ENCODE assay signal across 8 mouse cellular contexts in genomic region chr11:53706934-53707717, GRCm38 (mm10). TPM values are rescaled to one million over a fixed set of nuclear protein-coding genes. Genes with fewer than 3 reads are reported as not detected.
A peak's percentile ranks its signal among the peaks of the same experiment; 100 is the strongest.
DNase-seq lines count a peak whose midpoint lies in the region; ATAC-seq and TF ChIP-seq lines count a peak whose summit lies in the region.

TSS of gene Rad50 (minus strand) at chr11:53707319.

- ATAC-seq in G1E (ENCODE audit: extremely low read depth, insufficient number of reproducible peaks, low FRiP score, poor library complexity, severe bottlenecking): peak; percentile 84
- ATAC-seq in forebrain, embryonic 16.5 days: peak; percentile 97
- peak; percentile 97 for ATAC-seq in lung, embryonic 14.5 days (ENCODE audit: insufficient read depth)

- no peaks in the 10 kb centered on the region for H3K27me3 ChIP-seq in G1E (ENCODE audit: insufficient read depth, low read length)
- H3K27me3 ChIP-seq in forebrain, embryonic 16.5 days (replicated peaks; ENCODE audit: control insufficient read depth, insufficient read depth, low read length): no peaks in the 10 kb centered on the region
- H3K27me3 ChIP-seq in lung, embryonic 14.5 days (ENCODE audit: insufficient read depth, low read length): no peaks in the 10 kb centered on the region
- H3K27me3 ChIP-seq in thymus, adult 2 months (ENCODE audit: control insufficient read depth, insufficient read depth, low read length): no peaks in the 10 kb centered on the region

- TF ChIP-seq POLR2A in olfactory bulb, adult 2 months (IDR thresholded peaks at IDR 0.05; ENCODE audit: insufficient read depth, low read depth, low read length): peak; percentile 71
- peak; percentile 80 for TF ChIP-seq POLR2A in thymus, adult 2 months (IDR thresholded peaks at IDR 0.05; ENCODE audit: control insufficient read depth, extremely low read depth, insufficient read depth, low read length, poor library complexity)

- TF ChIP-seq CTCF in G1E (IDR thresholded peaks at IDR 0.05; ENCODE audit: low read depth, low read length): no peak
- no peak for TF ChIP-seq CTCF in layer of hippocampus, adult 2 months (conservative IDR thresholded peaks at IDR 0.05)
- no peak; the same call in 1 of the 2 replicates for TF ChIP-seq CTCF in lung, embryonic 14.5 days (IDR thresholded peaks at IDR 0.05; ENCODE audit: low read depth)
- TF ChIP-seq CTCF in olfactory bulb, adult 2 months (IDR thresholded peaks at IDR 0.05; ENCODE audit: insufficient read depth, low read depth, low read length): no peak
- TF ChIP-seq CTCF in thymus, adult 2 months (IDR thresholded peaks at IDR 0.05; ENCODE audit: borderline replicate concordance, control insufficient read depth, extremely low read depth, insufficient read depth, low read length, poor library complexity): 0 out of 2 replicates have a peak, but pooled peaks have one; percentile 49

- no peaks in the 10 kb centered on the region for H3K9me3 ChIP-seq in G1E (replicated peaks)
- H3K9me3 ChIP-seq in forebrain, embryonic 16.5 days (ENCODE audit: control insufficient read depth, low read length): no peaks in the 10 kb centered on the region
- no peaks in the 10 kb centered on the region for H3K9me3 ChIP-seq in lung, embryonic 14.5 days (ENCODE audit: low read depth, low read length)

- intact Hi-C loops in heart, postnatal 36 days (cut with DNase I): no loop called here

- peak within 1 kb of the TSS; percentile 87 for H3K4me3 ChIP-seq in G1E (ENCODE audit: low read depth, low read length)
- peak within 1 kb of the TSS; percentile 93 for H3K4me3 ChIP-seq in forebrain, embryonic 16.5 days (replicated peaks; ENCODE audit: low read length)
- H3K4me3 ChIP-seq in layer of hippocampus, adult 2 months: peak within 1 kb of the TSS; percentile 70
- peak within 1 kb of the TSS; percentile 77 for H3K4me3 ChIP-seq in lung, embryonic 14.5 days (ENCODE audit: low read depth, low read length)
- peak within 1 kb of the TSS; percentile 83 for H3K4me3 ChIP-seq in olfactory bulb, adult 2 months (ENCODE audit: insufficient read depth, low read depth, low read length)
- H3K4me3 ChIP-seq in thymus, adult 2 months (ENCODE audit: control insufficient read depth, insufficient read depth, low read length): peak within 1 kb of the TSS; percentile 72

- peak within 1 kb of the TSS; percentile 44; the same call in 1 of the 2 replicates for H3K27ac ChIP-seq in forebrain, embryonic 16.5 days (ENCODE audit: low read length)
- H3K27ac ChIP-seq in layer of hippocampus, adult 2 months: peak within 1 kb of the TSS; percentile 83
- H3K27ac ChIP-seq in lung, embryonic 14.5 days (ENCODE audit: low read depth): peak within 1 kb of the TSS; percentile 94
- H3K27ac ChIP-seq in olfactory bulb, adult 2 months (ENCODE audit: insufficient read depth, low read depth, low read length): no peak within 1 kb of the TSS
- peak within 1 kb of the TSS; percentile 66 for H3K27ac ChIP-seq in thymus, adult 2 months (ENCODE audit: control insufficient read depth, insufficient read depth, low read length)

- H3K36me3 ChIP-seq in G1E (replicated peaks): peaks cover 26% of the 10 kb centered on the region
- H3K36me3 ChIP-seq in forebrain, embryonic 16.5 days (ENCODE audit: control insufficient read depth, insufficient read depth): no peaks in the 10 kb centered on the region
- peaks cover 9% of the 10 kb centered on the region; the same call in 1 of the 2 replicates for H3K36me3 ChIP-seq in lung, embryonic 14.5 days (ENCODE audit: insufficient read depth)
- H3K36me3 ChIP-seq in thymus, adult 2 months (ENCODE audit: control insufficient read depth, insufficient read depth, low read length): no peaks in the 10 kb centered on the region

- H3K4me1 ChIP-seq in G1E (ENCODE audit: insufficient read depth, low read depth, low read length): peaks cover 29% of the 10 kb centered on the region
- H3K4me1 ChIP-seq in forebrain, embryonic 16.5 days (replicated peaks; ENCODE audit: control insufficient read depth, insufficient read depth, low read length): peaks cover 8% of the 10 kb centered on the region
- H3K4me1 ChIP-seq in lung, embryonic 14.5 days (ENCODE audit: insufficient read depth): no peaks in the 10 kb centered on the region; the same call in 1 of the 2 replicates
- no peaks in the 10 kb centered on the region for H3K4me1 ChIP-seq in olfactory bulb, adult 2 months (ENCODE audit: control insufficient read depth, insufficient read depth, low read length)
- no peaks in the 10 kb centered on the region for H3K4me1 ChIP-seq in thymus, adult 2 months (replicated peaks; ENCODE audit: control insufficient read depth, insufficient read depth, low read length)

- H3K9ac ChIP-seq in forebrain, embryonic 16.5 days (replicated peaks; ENCODE audit: low read depth, low read length): peak within 1 kb of the TSS; percentile 75
- H3K9ac ChIP-seq in lung, embryonic 14.5 days: peak within 1 kb of the TSS; percentile 85

- peak within 1 kb of the TSS; percentile 91 for H3K4me2 ChIP-seq in forebrain, embryonic 16.5 days (ENCODE audit: low read length)
- peak within 1 kb of the TSS; percentile 89 for H3K4me2 ChIP-seq in lung, embryonic 14.5 days

- 4% methylated on average over 55 of the region's 55 CpGs for WGBS in forebrain, embryonic 16.5 days
- 4% methylated on average over 55 of the region's 55 CpGs for WGBS in lung, embryonic 14.5 days
- WGBS in olfactory bulb, adult 2 months: 3% methylated on average over 55 of the region's 55 CpGs
- 2% methylated on average over 55 of the region's 55 CpGs for WGBS in thymus, adult 2 months

- peak; percentile 90 for DNase-seq in G1E (ENCODE audit: low spot score)
- peak; percentile 90 to 92 for DNase-seq in cerebellum, adult 18-20 months
- DNase-seq in heart, postnatal 36 days: peak; percentile 90 to 91
- peak; percentile 90 to 91 for DNase-seq in layer of hippocampus, adult 2 months (ENCODE audit: low spot score in 2 of 2)
- DNase-seq in lung, embryonic 14.5 days: peak; percentile 95
- DNase-seq in thymus, adult 2 months: peak; percentile 97

RNA-seq across cellular contexts. Expression of gene Rad50, which starts in this region (rescaled TPM):
- total RNA-seq in G1E (2014; fragmentation: Nextera tagmentation) (92.4 and 104 TPM in 2 replicates), G1E (2017) (73.7 and 97.2 TPM in 2 replicates)
- polyA plus RNA-seq in G1E (2012): 13.7 and 16.4 TPM in 2 replicates
- 14.8 and 17.1 TPM in 2 replicates for polyA plus RNA-seq in forebrain, embryonic 16.5 days (2015; fragmentation: Nextera tagmentation; extraction: Ambion mirVana)
- total RNA-seq in heart, postnatal 36 days (2021): 1 to 10 TPM; 6.9 to 8.1 TPM
- 10 to 100 TPM; 13.0 to 13.7 TPM for total RNA-seq in layer of hippocampus, adult 2 months (2021)
- 29.3 and 32.3 TPM in 2 replicates for polyA plus RNA-seq in lung, embryonic 14.5 days (2014; fragmentation: Nextera tagmentation; extraction: Ambion mirVana)
- polyA plus RNA-seq in olfactory bulb, adult 2 months (2012; ENCODE audit: insufficient read depth, insufficient read length, low replicate concordance, missing spikeins): 76.9 TPM in 1 of 2 replicates, not detected in the other
- polyA plus RNA-seq in thymus, adult 2 months (2012; rRNA removed): 8.3 and 8.4 TPM in 2 replicates

Comparison
In these comparisons a context has a peak if more than half of its experiments do, and no peak if none do; other contexts are left out.
1. RNA of gene Rad50 (total RNA-seq): 73.7 to 104 TPM in G1E; 13.0 to 13.7 TPM in layer of hippocampus, adult 2 months and 6.9 to 8.1 TPM in heart, postnatal 36 days; every median in the first group is over 4 times any median in the second.
2. Peak in every context shown above with its lines, with median percentiles within 50 percentile points of each other: ATAC-seq, DNase-seq and H3K4me3 ChIP-seq.